9 mouse cellular contexts compared by ENCODE assay signal in genomic region chr1:157745611-157746010, GRCm38 (mm10).
DNase-seq lines count a peak whose midpoint lies in the region; ATAC-seq lines count a peak whose summit lies in the region.
"Had no signal": no experiment of that assay in that cellular context is flagged by ENCODE, and none has a peak within 500 bp of the region (broad histone marks: within the 10 kb centered on the region; RNA-seq: fewer than 3 reads in every experiment).

No protein-coding gene starts in this region.

- intact Hi-C loops in heart, postnatal 25 days (cut with DNase I), result loop anchor here (5.0 kb wide), 1 partner anchor 907 kb away; no protein-coding TSS in a partner anchor

- no peak overlapping the region for H3K4me2 ChIP-seq in midbrain, embryonic 12.5 days (replicated peaks)
- H3K4me2 ChIP-seq: stomach, embryonic 15.5 days had no signal

- no peaks in the 10 kb centered on the region for H3K36me3 ChIP-seq in midbrain, embryonic 12.5 days
- H3K36me3 ChIP-seq: stomach, embryonic 15.5 days had no signal

- H3K27ac ChIP-seq in midbrain, embryonic 12.5 days (replicated peaks), result no peak overlapping the region
- H3K27ac ChIP-seq: stomach, embryonic 15.5 days had no signal

- peak; percentile 21 for DNase-seq in heart, adult 11 months
- DNase-seq in heart, postnatal 25 days (ENCODE audit: low spot score), result no peak
- peak; percentile 11 for DNase-seq in adrenal gland, adult 8-10 months
- peak; percentile 63 for DNase-seq in embryo, embryonic 11.5 days (ENCODE audit: low read depth, low spot score)
- peak; percentile 30 to 70 for DNase-seq in layer of hippocampus, postnatal 36 days
- no peak for DNase-seq in spleen, postnatal 36 days (ENCODE audit: low spot score in 2 of 2)

- no peak overlapping the region for H3K4me3 ChIP-seq in midbrain, embryonic 12.5 days
- H3K4me3 ChIP-seq: stomach, embryonic 15.5 days had no signal

- 0 out of 4 replicates have a peak, but pooled peaks have one; percentile 36 to 59 for ATAC-seq in hematopoietic stem cell, adult 5-6 weeks (replicated peaks in 1 of 2; ENCODE audit: insufficient read depth in 1 of 2, low FRiP score in 2 of 2, low TSS enrichment in 1 of 2, low read depth in 1 of 2, poor library complexity in 2 of 2, severe bottlenecking in 2 of 2)
- peak; percentile 72; the same call in 1 of the 2 replicates for ATAC-seq in midbrain, embryonic 12.5 days (ENCODE audit: low FRiP score, low read depth)

- no peak overlapping the region for H3K9ac ChIP-seq in midbrain, embryonic 12.5 days (replicated peaks)
- H3K9ac ChIP-seq: stomach, embryonic 15.5 days had no signal

- H3K4me1 ChIP-seq in midbrain, embryonic 12.5 days, result peaks cover 12% of the 10 kb centered on the region; the same call in 1 of the 2 replicates
- H3K4me1 ChIP-seq: stomach, embryonic 15.5 days had no signal

- no peaks in the 10 kb centered on the region for H3K27me3 ChIP-seq in midbrain, embryonic 12.5 days
- H3K27me3 ChIP-seq: stomach, embryonic 15.5 days had no signal

- H3K9me3 ChIP-seq in midbrain, embryonic 12.5 days, result no peaks in the 10 kb centered on the region
- H3K9me3 ChIP-seq: stomach, embryonic 15.5 days had no signal

Comparison
In these comparisons a context has a peak if more than half of its experiments do, and no peak if none do; other contexts are left out.
1. DNase-seq: peak in heart, adult 11 months (single experiment), adrenal gland, adult 8-10 months (single experiment), embryo, embryonic 11.5 days (single experiment) and layer of hippocampus, postnatal 36 days (2 of 2); none in heart, postnatal 25 days (single experiment) and spleen, postnatal 36 days (0 of 2).